Mouse (Mus musculus) forebrain, postnatal 0 days (tissue): Measurements from ENCODE around the gene Cops3. TPM values are rescaled to one million over a fixed set of nuclear protein-coding genes. Genes with fewer than 3 reads are reported as not detected.

Source experiments
- ATAC-seq: fragments of 200-750 bp; cut with Nextera tagmentation; 2 replicates; pipeline ENCODE4 v1.8.0; 2017; ENCODE audit warnings: mild to moderate bottlenecking, moderate library complexity
- DNase-seq: peaks from one replicate; pipeline ENCODE4 v3.0.0-alpha.2; 2015
- H3K27ac ChIP-seq: fragments of 300-500 bp; sonication (generic); 2 replicates; pipeline ENCODE4 v1.5.1; 2014; ENCODE audit warnings: low read depth, mild to moderate bottlenecking, antibody characterized with exemption, low read length, moderate library complexity, mixed read lengths
- H3K27me3 ChIP-seq: fragments of 300-500 bp; sonication (generic); 2 replicates; pipeline ENCODE4 v1.6.1; 2014; ENCODE audit warnings: mild to moderate bottlenecking, low read length, mixed read lengths; ENCODE audit not compliant: insufficient read depth
- H3K36me3 ChIP-seq: fragments of 300-500 bp; sonication (generic); 2 replicates; pipeline ENCODE4 v1.6.1; 2014; ENCODE audit warnings: mild to moderate bottlenecking, moderate library complexity; ENCODE audit not compliant: insufficient read depth
- H3K4me1 ChIP-seq: fragments of 300-500 bp; sonication (generic); 2 replicates; pipeline ENCODE4 v1.6.1; 2014; ENCODE audit warnings: antibody characterized with exemption; ENCODE audit not compliant: insufficient read depth
- H3K4me2 ChIP-seq: fragments of 300-500 bp; sonication (generic); 2 replicates; pipeline ENCODE4 v1.6.1; 2014; ENCODE audit warnings: low read depth, mild to moderate bottlenecking, moderate library complexity
- H3K4me3 ChIP-seq: fragments of 300-500 bp; sonication (generic); 2 replicates; pipeline ENCODE4 v1.5.1; 2014; ENCODE audit warnings: low read depth, low read length, mixed read lengths
- H3K9ac ChIP-seq: fragments of 300-500 bp; sonication (generic); 2 replicates; pipeline ENCODE4 v1.6.1; 2014; ENCODE audit warnings: mild to moderate bottlenecking
- H3K9me3 ChIP-seq: fragments of 300-500 bp; sonication (generic); 2 replicates; pipeline ENCODE4 v1.6.1; 2016; ENCODE audit warnings: low read length
- CTCF ChIP-seq: sonication (generic); IDR thresholded peaks from 2 replicates; pipeline ENCODE4 v1.5.1; 2016; ENCODE audit warnings: antibody characterized with exemption, control low read depth, low read depth
- WGBS: fragments of 180-500 bp; shearing (Covaris S2); extraction: QIAGEN DNeasy Blood & Tissue Kit; methylation state at CpG from one replicate; pipeline ENCODE4 v1.1.7; 2014; 5-methylcytosine and 5-hydroxymethylcytosine counted together
- polyA plus RNA-seq: library from polyadenylated mRNA; unstranded; fragments of >200 nt; fragmentation: Nextera tagmentation; extraction: Ambion mirVana; gene quantifications from 2 replicates; pipeline ENCODE4 v1.2.1, GENCODE M21; 2015
- total RNA-seq: library from RNA; depleted of rRNA; stranded (reverse); fragments of >200 nt; gene quantifications from 2 replicates; pipeline ENCODE4 v1.2.3, GENCODE M21; 2014

Cops3 gene
- total and polyA plus RNA-seq, 2 experiments from 2014 or later = 132 to 158 TPM

DNA sequence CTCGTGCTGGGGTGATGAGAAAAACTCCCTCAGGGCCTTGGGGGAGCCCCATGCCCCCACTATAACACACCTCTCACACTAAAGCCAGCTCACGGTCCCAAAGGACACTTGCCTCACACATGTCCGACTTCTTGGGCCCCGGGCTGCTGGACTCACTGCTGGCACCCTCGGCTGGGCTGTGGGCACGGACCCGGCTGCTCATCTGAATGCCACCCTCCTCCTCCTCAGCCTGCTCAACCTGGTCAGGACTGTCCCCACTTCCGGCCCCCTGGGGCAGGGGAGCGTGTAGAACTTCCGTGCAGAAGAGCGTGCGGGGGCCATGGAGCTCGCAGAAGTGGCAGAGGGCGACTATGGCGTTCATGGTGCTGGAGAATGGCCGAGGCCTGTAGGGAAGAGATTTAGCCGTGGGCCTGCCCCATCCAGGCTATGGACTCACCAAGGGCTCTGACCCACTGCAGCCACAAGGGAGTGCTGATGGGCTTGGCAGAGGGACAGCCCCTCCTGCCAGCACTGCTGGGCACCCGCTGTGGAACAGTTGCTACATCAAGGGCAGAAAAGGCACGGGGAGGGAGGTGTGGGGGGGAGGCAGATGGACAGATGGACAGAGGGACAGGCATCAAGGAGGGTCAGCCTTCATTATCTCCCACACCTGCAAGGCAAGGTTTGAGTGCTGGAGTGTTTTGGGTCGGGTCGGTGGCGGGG lies 35.1 kb downstream of the Cops3 start:
- no peak for DNase-seq
- no peak overlapping the region for H3K27ac ChIP-seq

DNA sequence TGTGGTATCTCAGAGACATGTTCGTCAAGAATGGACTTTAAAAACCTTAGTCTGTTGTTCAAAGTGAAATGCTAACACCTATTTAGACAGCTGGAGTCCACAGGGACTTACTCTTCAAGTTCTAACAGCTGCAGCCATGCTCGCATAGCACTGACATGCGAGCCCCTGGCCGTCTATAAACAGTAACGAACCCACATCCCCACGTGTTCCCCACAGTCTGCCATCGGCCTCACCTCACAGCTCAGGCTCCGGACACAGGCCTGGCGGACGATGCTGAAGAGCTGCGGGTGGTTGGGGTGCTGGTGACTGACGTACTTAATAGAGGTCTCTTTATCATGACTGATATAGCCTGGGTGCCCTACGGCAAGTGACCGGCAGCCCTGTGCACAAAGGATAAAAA lies 36.1 kb downstream of the Cops3 start:
- 90% methylated on average over 14 of the region's 14 CpGs for WGBS

More for the DNA sequence above, 35.1 kb downstream of the Cops3 start:
- peaks cover 7% of the 10 kb centered on the region; the same call in 1 of the 2 replicates for H3K4me1 ChIP-seq
- H3K9ac ChIP-seq = no peak overlapping the region
- no peak overlapping the region for H3K4me3 ChIP-seq
- TF ChIP-seq CTCF = no peak
- 91% methylated on average over 22 of the region's 22 CpGs for WGBS
- H3K9me3 ChIP-seq = no peaks in the 10 kb centered on the region
- peaks cover 74% of the 10 kb centered on the region for H3K36me3 ChIP-seq
- H3K27me3 ChIP-seq = no peaks in the 10 kb centered on the region
- H3K4me2 ChIP-seq = no peak overlapping the region
- ATAC-seq = no peak

GRCm38 (mm10) chr11:59801881-59802280 lies 37.8 kb downstream of the Cops3 start:
- H3K4me2 ChIP-seq = no peak overlapping the region
- H3K4me3 ChIP-seq = no peak overlapping the region
- no peak for ATAC-seq
- no peak for DNase-seq
- H3K9ac ChIP-seq = no peak overlapping the region
- no peaks in the 10 kb centered on the region for H3K27me3 ChIP-seq
- H3K36me3 ChIP-seq = peaks cover 93% of the 10 kb centered on the region
- WGBS = 93% methylated on average over 8 of the region's 8 CpGs
- TF ChIP-seq CTCF = no peak
- no peak overlapping the region for H3K27ac ChIP-seq
- no peaks in the 10 kb centered on the region for H3K4me1 ChIP-seq
- no peaks in the 10 kb centered on the region for H3K9me3 ChIP-seq

More for the DNA sequence above, 36.1 kb downstream of the Cops3 start:
- Histone ChIP-seq H3K27ac (no peak overlapping the region), H3K9me3 (no peaks in the 10 kb centered on the region), H3K4me1 (peaks cover 4% of the 10 kb centered on the region; the same call in 1 of the 2 replicates), H3K27me3 (no peaks in the 10 kb centered on the region), H3K36me3 (peaks cover 85% of the 10 kb centered on the region), H3K4me2 (no peak overlapping the region), H3K9ac (no peak overlapping the region), H3K4me3 (no peak overlapping the region)
- TF ChIP-seq CTCF = no peak
- ATAC-seq (no peak), DNase-seq (no peak)

- DNase-seq = no peak
- Histone ChIP-seq H3K9me3 (no peaks in the 10 kb centered on the region), H3K4me2 (no peak overlapping the region), H3K4me3 (no peak overlapping the region), H3K27me3 (no peaks in the 10 kb centered on the region), H3K27ac (no peak overlapping the region), H3K4me1 (no peaks in the 10 kb centered on the region), H3K36me3 (peaks cover 94% of the 10 kb centered on the region), H3K9ac (no peak overlapping the region)
- TF ChIP-seq CTCF = peak; percentile 34
- ATAC-seq = no peak
- WGBS = 92% methylated on average over 10 of the region's 10 CpGs
Observed at GRCm38 (mm10) chr11:59800412-59800811, 39.2 kb downstream of the Cops3 start.

DNA sequence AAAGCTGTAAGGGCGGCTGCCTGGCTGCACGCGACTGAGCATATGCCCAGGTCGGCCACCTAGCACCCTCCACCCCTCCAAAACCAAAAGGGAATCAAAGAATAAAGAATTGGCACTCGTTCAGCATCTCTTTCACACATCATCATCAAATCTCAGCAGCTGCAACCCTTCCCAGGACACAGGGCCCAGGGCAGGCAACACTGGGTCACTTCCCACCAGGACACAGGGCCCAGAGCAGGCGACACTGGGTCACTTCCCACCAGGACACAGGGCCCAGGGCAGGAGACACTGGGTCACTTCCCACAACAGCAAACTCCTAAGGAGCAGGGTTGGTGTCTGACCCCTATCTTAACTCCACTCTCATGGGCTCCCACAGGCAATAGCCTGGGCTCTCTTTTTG lies 46.2 kb downstream of the Cops3 start:
- Histone ChIP-seq H3K27ac (no peak overlapping the region), H3K27me3 (no peaks in the 10 kb centered on the region), H3K9me3 (no peaks in the 10 kb centered on the region), H3K36me3 (peaks cover 64% of the 10 kb centered on the region), H3K9ac (no peak overlapping the region), H3K4me1 (no peaks in the 10 kb centered on the region), H3K4me3 (no peak overlapping the region), H3K4me2 (no peak overlapping the region)
- 92% methylated on average over 6 of the region's 6 CpGs for WGBS
- TF ChIP-seq CTCF = no peak
- no peak for ATAC-seq
- DNase-seq = no peak

- 88% methylated on average over 1 of the region's 1 CpGs for WGBS
- DNase-seq (no peak), ATAC-seq (no peak)
- Histone ChIP-seq H3K4me1 (no peaks in the 10 kb centered on the region), H3K9ac (no peak overlapping the region), H3K9me3 (no peaks in the 10 kb centered on the region), H3K27ac (no peak overlapping the region), H3K4me3 (no peak overlapping the region), H3K36me3 (peaks cover 27% of the 10 kb centered on the region), H3K27me3 (no peaks in the 10 kb centered on the region), H3K4me2 (no peak overlapping the region)
- TF ChIP-seq CTCF = no peak
Observed at GRCm38 (mm10) chr11:59789311-59789710, 50.3 kb downstream of the Cops3 start.

GRCm38 (mm10) chr11:59787199-59787781 lies 52.3 kb downstream of the Cops3 start, which contains the start of gene Pld6:
TSS of gene Pld6 (minus strand) at chr11:59787645.
- Histone ChIP-seq H3K4me1 (no peaks in the 10 kb centered on the region), H3K27me3 (no peaks in the 10 kb centered on the region), H3K9ac (peak within 1 kb of the TSS; percentile 46), H3K27ac (peak within 1 kb of the TSS; percentile 21; the same call in 1 of the 2 replicates), H3K4me2 (peak within 1 kb of the TSS; percentile 92), H3K9me3 (no peaks in the 10 kb centered on the region), H3K36me3 (peaks cover 10% of the 10 kb centered on the region), H3K4me3 (peak within 1 kb of the TSS; percentile 40)
- peak; percentile 87 for ATAC-seq
- DNase-seq = peak; percentile 50
- TF ChIP-seq CTCF = peak; percentile 8; the same call in 1 of the 2 replicates
- 2% methylated on average over 51 of the region's 51 CpGs for WGBS
